Mouse (Mus musculus): ENCODE measurements around the gene Klhl26.
A peak's percentile ranks its signal among the peaks of the same experiment; 100 is the strongest.

Klhl26 gene

GRCm38 (mm10) chr8:70501820-70502529 is 25.2 kb upstream of the Klhl26 start:
- DNase-seq (ENCODE audit: low spot score) = no peak

- DNase-seq (ENCODE audit: low spot score) = peak; percentile 73
Measured at GRCm38 (mm10) chr8:70500386-70501301, 23.9 kb upstream of the Klhl26 start.

- no peak for DNase-seq (ENCODE audit: low spot score)
Measured at GRCm38 (mm10) chr8:70495771-70496062, 18.9 kb upstream of the Klhl26 start.

GRCm38 (mm10) chr8:70495001-70495770 is 18.4 kb upstream of the Klhl26 start:
- no peak for DNase-seq (ENCODE audit: low spot score)

GRCm38 (mm10) chr8:70494416-70494945 is 17.7 kb upstream of the Klhl26 start:
- no peak for DNase-seq (ENCODE audit: low spot score)

GRCm38 (mm10) chr8:70493692-70494415 is 17.1 kb upstream of the Klhl26 start:
- no peak for DNase-seq (ENCODE audit: low spot score)

GRCm38 (mm10) chr8:70492664-70493640 is 16.2 kb upstream of the Klhl26 start, which contains the start of gene Crlf1:
Gene Crlf1, plus strand, starts transcription at chr8:70493158.
- no peak for DNase-seq (ENCODE audit: low spot score)

GRCm38 (mm10) chr8:70490880-70491495 is 14.2 kb upstream of the Klhl26 start:
- DNase-seq (ENCODE audit: low spot score) = no peak

- no peak for DNase-seq (ENCODE audit: low spot score)
Measured at GRCm38 (mm10) chr8:70490061-70490879, 13.5 kb upstream of the Klhl26 start.

GRCm38 (mm10) chr8:70489576-70489975 is 12.8 kb upstream of the Klhl26 start:
- no peak for DNase-seq (ENCODE audit: low spot score)

- no peak for DNase-seq (ENCODE audit: low spot score)
Measured at GRCm38 (mm10) chr8:70488931-70489470, 12.2 kb upstream of the Klhl26 start.

GRCm38 (mm10) chr8:70487993-70488796 is 11.4 kb upstream of the Klhl26 start:
- no peak for DNase-seq (ENCODE audit: low spot score)

GRCm38 (mm10) chr8:70486941-70487520 is 10.3 kb upstream of the Klhl26 start, which contains the start of gene Tmem59l:
Gene Tmem59l, minus strand, starts transcription at chr8:70487358.
- DNase-seq (ENCODE audit: low spot score) = no peak

- no peak for DNase-seq (ENCODE audit: low spot score)
Measured at GRCm38 (mm10) chr8:70486191-70486681, 9.5 kb upstream of the Klhl26 start.

GRCm38 (mm10) chr8:70482943-70483342 is 6.2 kb upstream of the Klhl26 start:
- no peak for DNase-seq (ENCODE audit: low spot score)

- DNase-seq (ENCODE audit: low spot score) = no peak
Measured at GRCm38 (mm10) chr8:70481908-70482307, 5.1 kb upstream of the Klhl26 start.

Data from c-Kit-positive CD71-positive TER-119-positive erythroid progenitor cells, embryonic 14.5 days (primary cell).